Mouse (Mus musculus): Measurements from ENCODE around the gene Sstr2. TPM values are rescaled to one million over a fixed set of nuclear protein-coding genes. Genes with fewer than 3 reads are reported as not detected.

The Sstr2 gene
- polyA plus RNA-seq, 1 experiment from 2014 or later, result 25.4 TPM

DNA sequence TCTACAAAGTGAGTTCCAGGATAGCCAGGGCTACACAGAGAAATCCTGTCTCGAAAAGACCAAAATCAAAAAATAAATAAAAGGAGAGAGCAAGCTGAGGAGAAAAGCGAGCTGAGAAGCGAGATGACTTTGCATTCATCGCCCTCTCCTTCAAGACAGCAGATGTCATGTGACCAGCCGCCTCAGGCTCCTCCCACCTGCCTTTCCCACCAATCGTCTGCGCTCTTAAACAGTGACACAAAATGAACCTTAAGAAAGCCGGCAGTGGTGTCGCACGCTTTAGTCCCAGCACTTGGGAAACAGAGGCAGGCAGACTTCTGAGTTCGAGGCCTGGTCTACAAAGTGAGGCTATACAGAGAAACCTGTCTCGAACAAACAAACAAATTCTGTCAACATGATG lies 11.6 kb upstream of the Sstr2 start:
- Histone ChIP-seq H3K9ac (no peak overlapping the region), H3K9me3 (no peaks in the 10 kb centered on the region), H3K36me3 (replicated peaks) (no peaks in the 10 kb centered on the region), H3K27me3 (no peaks in the 10 kb centered on the region), H3K4me1 (peaks cover 18% of the 10 kb centered on the region), H3K4me2 (no peak overlapping the region), H3K4me3 (replicated peaks) (no peak overlapping the region), H3K27ac (no peak overlapping the region)
- 96% methylated on average over 12 of the region's 12 CpGs for WGBS
- no peak for ATAC-seq (ENCODE audit: low FRiP score)

DNA sequence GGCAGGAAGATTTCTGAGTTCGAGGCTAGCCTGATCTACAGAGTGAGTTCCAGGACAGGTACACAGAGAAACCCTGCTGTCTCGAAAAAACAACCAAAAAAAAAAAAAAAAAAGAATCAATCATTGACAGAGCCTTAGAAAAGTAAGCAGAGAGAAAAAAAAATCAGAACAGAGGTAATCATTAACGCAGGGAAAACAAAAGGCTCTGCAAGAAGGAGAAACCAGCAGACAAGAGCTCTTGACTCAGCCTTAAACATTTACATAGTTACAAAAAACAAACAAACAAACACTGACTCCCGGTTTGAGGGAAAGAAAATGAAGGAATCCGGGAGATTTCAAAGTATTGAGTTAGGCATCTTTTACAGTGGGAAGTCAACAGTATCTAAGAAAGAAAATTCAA lies 9.6 kb upstream of the Sstr2 start:
- 89% methylated on average over 5 of the region's 5 CpGs for WGBS
- no peak for ATAC-seq (ENCODE audit: low FRiP score)
- H3K9ac ChIP-seq, result no peak overlapping the region

DNA sequence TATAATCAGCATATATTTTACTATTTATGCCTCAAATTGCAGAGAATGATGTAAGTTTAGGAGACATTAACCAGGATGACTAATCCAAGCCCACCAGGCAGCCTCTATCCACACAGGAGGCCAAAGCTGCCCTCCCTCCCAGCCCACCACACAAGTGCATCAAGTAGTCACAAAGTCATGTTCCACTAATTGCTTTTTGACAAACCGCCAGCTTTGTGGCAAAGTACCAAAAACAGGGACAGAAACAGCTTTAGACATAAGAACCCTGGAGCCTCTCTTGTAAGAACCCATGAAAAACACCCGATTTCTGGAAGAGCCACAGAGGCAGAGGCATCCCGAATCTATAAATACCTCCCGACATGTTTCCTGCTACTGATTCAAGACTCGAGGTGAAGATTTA lies 8.9 kb upstream of the Sstr2 start:
- Histone ChIP-seq H3K27ac (no peak overlapping the region), H3K9me3 (no peaks in the 10 kb centered on the region), H3K36me3 (replicated peaks) (no peaks in the 10 kb centered on the region), H3K27me3 (peaks cover 6% of the 10 kb centered on the region; the same call in 1 of the 2 replicates), H3K4me1 (peaks cover 10% of the 10 kb centered on the region), H3K4me2 (no peak overlapping the region), H3K4me3 (replicated peaks) (no peak overlapping the region), H3K9ac (no peak overlapping the region)
- WGBS, result 88% methylated on average over 5 of the region's 5 CpGs
- ATAC-seq (ENCODE audit: low FRiP score), result no peak

More for the DNA sequence above, 9.6 kb upstream of the Sstr2 start:
- no peak overlapping the region for H3K4me2 ChIP-seq
- H3K4me3 ChIP-seq (replicated peaks), result no peak overlapping the region
- no peaks in the 10 kb centered on the region for H3K9me3 ChIP-seq
- H3K27me3 ChIP-seq, result peaks cover 6% of the 10 kb centered on the region; the same call in 1 of the 2 replicates
- H3K36me3 ChIP-seq (replicated peaks), result no peaks in the 10 kb centered on the region
- H3K4me1 ChIP-seq, result peaks cover 10% of the 10 kb centered on the region
- H3K27ac ChIP-seq, result no peak overlapping the region

DNA sequence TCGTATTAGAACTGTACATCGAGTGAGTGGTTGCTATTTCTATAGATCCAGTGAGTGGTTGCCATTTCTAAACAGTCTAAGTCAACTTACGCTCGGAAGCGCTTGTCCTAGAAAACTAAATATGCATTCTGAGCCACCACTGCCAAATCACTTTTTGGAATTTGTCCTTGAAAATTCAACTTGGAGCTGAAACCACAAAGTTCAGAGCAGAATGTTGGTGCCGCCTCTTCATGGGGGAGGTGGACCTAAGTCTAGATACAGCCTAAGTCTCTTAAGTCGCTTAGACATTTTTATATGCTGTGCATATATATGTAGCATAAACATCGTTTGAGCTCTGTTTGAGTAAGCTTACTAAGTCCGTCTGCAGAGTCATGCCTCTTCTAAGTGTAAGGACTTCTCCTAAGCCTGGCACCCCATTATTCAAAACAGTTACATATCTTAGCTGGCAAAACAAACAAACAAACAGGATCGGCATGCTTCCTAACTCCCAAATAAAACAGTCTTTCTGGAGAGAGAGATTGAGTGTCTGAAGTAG lies 8.0 kb upstream of the Sstr2 start:
- H3K4me2 ChIP-seq, result no peak overlapping the region
- WGBS, result 91% methylated on average over 10 of the region's 10 CpGs
- no peak for ATAC-seq (ENCODE audit: low FRiP score)

DNA sequence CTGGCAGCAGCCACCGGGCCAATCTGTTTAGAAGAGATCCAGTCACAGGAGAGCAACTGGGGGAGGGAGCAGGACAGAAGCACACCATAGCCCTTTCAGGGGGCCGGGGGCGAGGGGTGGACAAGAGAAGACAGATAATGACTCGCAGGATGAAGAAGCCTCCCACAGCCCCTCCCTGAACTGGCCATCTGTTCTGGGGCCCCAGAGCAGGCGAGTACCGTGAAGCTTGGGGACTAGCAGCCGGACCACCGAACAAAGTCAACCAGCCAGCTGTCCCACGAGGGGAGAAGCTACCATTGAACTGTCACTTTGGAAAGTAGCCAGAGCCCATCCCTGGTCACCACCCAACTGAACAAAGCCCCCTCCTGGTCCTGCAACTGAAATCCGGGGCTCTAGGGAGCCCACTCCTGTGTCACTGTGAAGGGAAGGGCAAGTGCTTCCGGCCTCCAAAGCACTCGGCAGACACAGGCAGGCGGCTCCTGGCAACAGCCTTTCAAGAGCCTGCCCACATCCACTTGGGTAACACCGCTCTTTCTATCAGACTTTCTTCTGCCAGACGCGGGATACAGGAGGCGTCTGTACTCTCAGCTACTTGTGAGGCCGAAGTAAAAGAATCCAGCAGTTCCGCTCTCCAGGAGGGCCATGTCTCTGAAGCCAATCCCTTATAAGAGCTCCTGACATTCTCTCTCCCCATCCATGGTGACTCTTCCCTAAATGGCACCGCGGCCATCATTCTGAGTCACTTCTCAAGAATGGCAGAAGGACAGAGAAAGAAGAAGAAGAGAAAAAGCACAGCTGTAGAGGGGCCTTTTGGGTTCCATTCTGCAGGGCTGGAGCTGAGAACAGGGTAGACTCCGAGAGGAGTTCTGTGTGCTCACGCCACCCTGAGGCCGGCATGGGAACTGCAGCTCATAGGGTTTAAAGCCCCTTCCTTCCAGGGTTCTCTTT lies 7.2 kb upstream of the Sstr2 start:
- peak overlapping the region; percentile 6; the same call in 1 of the 2 replicates for H3K4me2 ChIP-seq
- H3K36me3 ChIP-seq (replicated peaks), result no peaks in the 10 kb centered on the region
- H3K4me3 ChIP-seq (replicated peaks), result no peak overlapping the region
- H3K9ac ChIP-seq, result peak overlapping the region; percentile 21; the same call in 1 of the 2 replicates
- peak overlapping the region; percentile 83 for H3K27ac ChIP-seq
- H3K9me3 ChIP-seq, result no peaks in the 10 kb centered on the region
- H3K4me1 ChIP-seq, result peaks cover 10% of the 10 kb centered on the region
- peaks cover 6% of the 10 kb centered on the region; the same call in 1 of the 2 replicates for H3K27me3 ChIP-seq
- 29% methylated on average over 24 of the region's 24 CpGs for WGBS
- peak; percentile 77; the same call in 1 of the 2 replicates for ATAC-seq (ENCODE audit: low FRiP score)

More for the DNA sequence above, 8.0 kb upstream of the Sstr2 start:
- Histone ChIP-seq H3K9me3 (no peaks in the 10 kb centered on the region), H3K27ac (peak overlapping the region; percentile 83), H3K36me3 (replicated peaks) (no peaks in the 10 kb centered on the region), H3K27me3 (peaks cover 6% of the 10 kb centered on the region; the same call in 1 of the 2 replicates), H3K4me1 (peaks cover 10% of the 10 kb centered on the region), H3K9ac (0 out of 2 replicates have a peak overlapping the region, but pooled peaks have one; percentile 21), H3K4me3 (replicated peaks) (no peak overlapping the region)

DNA sequence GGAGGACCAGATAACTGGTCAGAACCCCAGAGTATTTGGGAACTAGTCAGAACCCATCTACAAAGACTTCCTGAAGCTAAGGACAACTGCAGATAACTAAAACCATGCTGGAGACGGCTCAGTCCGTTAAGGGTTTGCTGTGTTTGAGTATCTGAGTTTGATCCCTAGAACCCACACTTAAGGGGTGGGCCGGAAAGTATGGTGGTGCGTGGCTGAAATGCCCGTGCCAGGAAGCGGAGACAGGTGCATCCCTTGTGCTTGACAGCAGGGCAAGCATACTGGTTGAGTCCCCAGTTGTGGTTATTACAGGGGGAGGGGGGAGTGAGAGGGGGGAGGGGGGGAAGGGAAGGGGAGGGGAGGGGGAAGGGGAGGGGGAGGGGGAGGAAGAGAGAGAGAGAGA lies 4.7 kb upstream of the Sstr2 start:
- H3K27me3 ChIP-seq, result peaks cover 29% of the 10 kb centered on the region
- no peaks in the 10 kb centered on the region for H3K9me3 ChIP-seq
- no peak overlapping the region for H3K27ac ChIP-seq
- no peak for ATAC-seq (ENCODE audit: low FRiP score)
- WGBS, result 86% methylated on average over 6 of the region's 6 CpGs
- no peaks in the 10 kb centered on the region for H3K36me3 ChIP-seq (replicated peaks)
- H3K4me2 ChIP-seq, result no peak overlapping the region
- peaks cover 28% of the 10 kb centered on the region for H3K4me1 ChIP-seq
- no peak overlapping the region for H3K9ac ChIP-seq
- H3K4me3 ChIP-seq (replicated peaks), result no peak overlapping the region

DNA sequence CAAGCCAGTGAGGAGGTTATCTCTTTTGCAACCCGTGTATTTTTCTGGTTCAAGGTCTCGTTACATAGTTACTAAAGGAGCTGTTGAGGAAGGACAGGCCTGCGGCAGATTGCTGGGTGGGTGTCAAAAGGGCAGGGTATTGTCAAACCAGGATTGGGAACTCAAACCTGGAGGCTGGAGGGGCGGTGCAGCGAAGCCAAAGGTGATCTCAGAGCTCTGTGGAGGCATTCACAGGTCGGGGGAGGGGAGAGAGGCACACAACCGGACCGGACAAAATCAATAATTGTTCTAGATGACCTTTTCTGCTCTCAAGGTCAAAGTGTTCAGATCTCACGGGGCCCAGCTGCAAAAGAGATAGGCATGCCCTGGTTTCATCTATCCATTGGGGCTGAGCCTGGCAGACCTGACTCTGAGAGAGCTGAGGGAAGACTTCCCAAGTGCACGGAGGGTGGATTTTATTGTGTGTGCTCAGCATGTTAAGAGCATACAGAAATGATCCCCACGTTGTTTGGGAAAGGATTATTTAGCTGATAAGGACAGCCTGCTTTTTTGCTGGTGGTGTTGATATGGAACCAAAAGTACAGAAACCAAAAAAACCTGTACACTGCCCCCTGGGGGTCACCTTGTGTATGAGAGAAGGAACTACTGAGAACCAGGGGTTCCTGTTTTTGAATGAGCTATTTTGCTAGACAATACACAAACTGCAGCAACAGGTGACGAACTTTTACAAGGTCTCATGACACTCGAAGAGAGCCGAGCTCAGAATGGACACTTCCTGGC lies 1.8 kb upstream of the Sstr2 start:
- Histone ChIP-seq H3K4me1 (peaks cover 36% of the 10 kb centered on the region), H3K27me3 (peaks cover 56% of the 10 kb centered on the region), H3K27ac (no peak overlapping the region), H3K9ac (no peak overlapping the region), H3K36me3 (replicated peaks) (no peaks in the 10 kb centered on the region), H3K4me2 (no peak overlapping the region), H3K4me3 (replicated peaks) (no peak overlapping the region), H3K9me3 (no peaks in the 10 kb centered on the region)
- ATAC-seq (ENCODE audit: low FRiP score), result no peak
- WGBS, result 41% methylated on average over 14 of the region's 14 CpGs

DNA sequence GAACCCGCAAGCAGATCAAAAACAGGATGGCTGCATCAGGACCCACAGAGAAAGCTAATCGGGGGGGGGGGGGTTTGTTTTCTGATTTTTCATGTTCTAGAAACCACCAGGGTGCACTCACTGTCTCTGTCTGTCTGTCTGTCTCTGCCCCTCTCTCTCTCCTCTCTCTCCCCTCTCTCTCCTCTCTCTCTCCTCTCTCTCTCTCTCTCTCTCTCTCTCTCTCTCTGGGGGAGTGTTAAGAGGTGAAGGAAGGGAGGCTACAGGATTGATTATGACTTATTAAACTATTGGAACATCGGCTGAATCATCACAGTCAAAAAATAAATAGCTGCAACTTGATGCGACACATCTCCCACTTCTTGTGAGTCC lies 855 bp upstream of the Sstr2 start:
- Histone ChIP-seq H3K4me1 (peaks cover 34% of the 10 kb centered on the region), H3K9ac (0 out of 2 replicates have a peak overlapping the region, but pooled peaks have one; percentile 59), H3K27ac (0 out of 2 replicates have a peak overlapping the region, but pooled peaks have one; percentile 13), H3K36me3 (replicated peaks) (no peaks in the 10 kb centered on the region), H3K9me3 (no peaks in the 10 kb centered on the region), H3K4me2 (peak overlapping the region; percentile 98), H3K4me3 (replicated peaks) (peak overlapping the region; percentile 56), H3K27me3 (peaks cover 56% of the 10 kb centered on the region)
- 22% methylated on average over 4 of the region's 4 CpGs for WGBS
- ATAC-seq (ENCODE audit: low FRiP score), result no peak

DNA sequence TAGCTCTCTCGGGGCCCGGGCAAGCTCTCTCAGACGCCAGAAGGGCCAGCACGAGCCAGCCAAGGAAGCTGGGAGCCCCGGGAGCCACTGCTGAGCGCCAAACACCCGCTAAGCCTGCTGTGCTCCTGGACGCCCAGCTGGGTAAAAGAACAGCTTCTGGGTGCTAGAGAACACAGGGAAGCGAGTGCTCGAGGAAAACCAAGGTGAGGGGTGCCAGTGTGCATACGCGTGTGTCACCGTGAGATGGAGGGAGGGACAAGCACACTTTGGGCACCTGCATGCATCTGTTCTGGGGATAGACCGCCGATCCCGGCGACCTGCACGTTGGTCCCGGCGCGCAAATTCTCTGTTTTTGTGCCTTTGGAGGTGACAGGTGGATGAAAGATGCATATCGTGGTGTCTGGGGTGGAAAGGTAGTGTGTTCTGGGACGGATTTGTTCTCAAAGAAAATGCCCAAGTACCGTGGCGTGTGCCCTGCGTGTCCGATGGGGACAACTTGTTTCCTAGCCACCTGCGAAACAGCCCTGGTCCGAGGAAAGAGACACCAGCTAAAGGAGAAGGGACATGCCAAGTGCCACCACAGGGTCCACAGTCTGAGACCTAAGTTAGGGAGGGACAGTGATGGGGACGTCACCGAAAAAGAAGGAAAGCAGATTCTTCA lies 408 bp downstream of the Sstr2 start:
- 1% methylated on average over 31 of the region's 31 CpGs for WGBS
- H3K4me2 ChIP-seq, result peak overlapping the region; percentile 98
- peaks cover 6% of the 10 kb centered on the region; the same call in 1 of the 2 replicates for H3K36me3 ChIP-seq (replicated peaks)
- H3K9me3 ChIP-seq, result no peaks in the 10 kb centered on the region
- H3K9ac ChIP-seq, result peak overlapping the region; percentile 59
- ATAC-seq (ENCODE audit: low FRiP score), result 0 out of 2 replicates have a peak, but pooled peaks have one; percentile 4
- peaks cover 34% of the 10 kb centered on the region for H3K4me1 ChIP-seq
- H3K4me3 ChIP-seq (replicated peaks), result peak overlapping the region; percentile 56
- peaks cover 50% of the 10 kb centered on the region for H3K27me3 ChIP-seq
- 0 out of 2 replicates have a peak overlapping the region, but pooled peaks have one; percentile 36 for H3K27ac ChIP-seq

DNA sequence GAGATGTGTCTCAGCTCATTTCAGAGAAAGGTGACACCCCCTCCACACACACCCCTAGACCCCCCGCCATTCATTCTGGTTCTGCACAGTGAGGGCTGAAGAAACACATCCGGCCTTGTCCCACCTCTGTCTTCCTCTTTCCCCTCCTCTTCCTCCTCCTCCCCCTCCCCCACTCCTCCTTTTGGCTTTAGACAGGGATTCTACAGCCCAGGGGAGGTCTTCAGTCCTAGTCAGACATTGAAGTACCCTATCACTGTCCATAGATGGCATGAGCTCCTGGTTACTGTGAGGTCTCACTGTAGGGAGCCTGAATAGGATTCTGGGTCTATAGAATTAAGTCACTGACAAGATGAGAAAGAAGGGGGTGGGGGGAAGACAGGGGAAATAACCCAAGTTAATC lies 1.9 kb downstream of the Sstr2 start:
- Histone ChIP-seq H3K4me3 (replicated peaks) (peak overlapping the region; percentile 56), H3K4me1 (peaks cover 34% of the 10 kb centered on the region), H3K9ac (no peak overlapping the region), H3K4me2 (peak overlapping the region; percentile 98), H3K9me3 (no peaks in the 10 kb centered on the region), H3K36me3 (replicated peaks) (peaks cover 8% of the 10 kb centered on the region; the same call in 1 of the 2 replicates), H3K27me3 (peaks cover 50% of the 10 kb centered on the region), H3K27ac (no peak overlapping the region)
- no peak for ATAC-seq (ENCODE audit: low FRiP score)
- WGBS, result 61% methylated on average over 2 of the region's 2 CpGs

DNA sequence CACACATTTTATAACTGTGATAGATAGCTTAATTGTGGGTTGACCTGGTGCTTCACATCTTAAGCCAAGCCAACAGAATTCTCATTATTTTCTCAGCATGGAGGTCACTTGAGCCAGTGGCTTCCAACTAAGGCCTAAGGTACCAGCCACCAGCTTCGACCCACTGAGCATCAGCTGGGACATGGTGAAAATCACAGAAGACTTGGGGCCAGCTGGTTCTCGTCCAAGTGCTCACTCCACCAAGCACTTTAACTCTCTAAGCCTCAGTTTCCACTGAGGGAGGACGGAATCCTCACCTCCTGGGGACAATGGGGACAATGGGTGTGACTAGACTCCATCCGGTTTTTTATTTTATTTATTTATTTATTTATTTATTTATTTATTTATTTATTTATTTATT lies 2.9 kb downstream of the Sstr2 start:
- Histone ChIP-seq H3K9me3 (no peaks in the 10 kb centered on the region), H3K4me2 (no peak overlapping the region), H3K27ac (no peak overlapping the region), H3K36me3 (replicated peaks) (peaks cover 8% of the 10 kb centered on the region; the same call in 1 of the 2 replicates), H3K9ac (no peak overlapping the region), H3K4me3 (replicated peaks) (no peak overlapping the region), H3K4me1 (peaks cover 34% of the 10 kb centered on the region), H3K27me3 (peaks cover 49% of the 10 kb centered on the region)
- 90% methylated on average over 4 of the region's 4 CpGs for WGBS
- ATAC-seq (ENCODE audit: low FRiP score), result no peak

Measured in forebrain, embryonic 12.5 days (tissue).